Mouse (Mus musculus): Measurements from ENCODE around the gene Il22ra1. TPM values are rescaled to one million over a fixed set of nuclear protein-coding genes. Genes with fewer than 3 reads are reported as not detected.
"Not testable (repeated sequence)": the region's sequence is repeated elsewhere in the genome, so short reads cannot be mapped to it uniquely, and the experiment has no call there.

Gene Il22ra1
- polyA plus RNA-seq, 1 experiment from 2014 or later: not detected

- H3K27me3 ChIP-seq (ENCODE audit: control insufficient read depth, insufficient read depth, low read length); H3K4me2 ChIP-seq (ENCODE audit: low read depth, low read length); H3K9me3 ChIP-seq (ENCODE audit: control insufficient read depth, low read length); H3K4me3 ChIP-seq (ENCODE audit: low read depth, low read length); H3K9ac ChIP-seq (replicated peaks; ENCODE audit: low read depth, low read length); H3K27ac ChIP-seq (ENCODE audit: low read depth, low read length); ATAC-seq (ENCODE audit: low read depth); H3K36me3 ChIP-seq (ENCODE audit: control insufficient read depth, insufficient read depth, low read length); H3K4me1 ChIP-seq (ENCODE audit: control insufficient read depth, insufficient read depth, low read length): not testable (repeated sequence)
- WGBS: 96% methylated on average over 11 of the region's 11 CpGs
These were observed 11.5 kb upstream of the Il22ra1 start for GRCm38 (mm10) chr4:135716438-135716837.

- H3K4me1 ChIP-seq (ENCODE audit: control insufficient read depth, insufficient read depth, low read length): no peaks in the 10 kb centered on the region
- no peak overlapping the region for H3K9ac ChIP-seq (replicated peaks; ENCODE audit: low read depth, low read length)
- no peaks in the 10 kb centered on the region for H3K36me3 ChIP-seq (ENCODE audit: control insufficient read depth, insufficient read depth, low read length)
- 80% methylated on average over 17 of the region's 17 CpGs for WGBS
- no peak overlapping the region for H3K27ac ChIP-seq (ENCODE audit: low read depth, low read length)
- ATAC-seq (ENCODE audit: low read depth): no peak
- H3K4me3 ChIP-seq (ENCODE audit: low read depth, low read length): no peak overlapping the region
- H3K27me3 ChIP-seq (ENCODE audit: control insufficient read depth, insufficient read depth, low read length): no peaks in the 10 kb centered on the region
- no peak overlapping the region for H3K4me2 ChIP-seq (ENCODE audit: low read depth, low read length)
- H3K9me3 ChIP-seq (ENCODE audit: control insufficient read depth, low read length): no peaks in the 10 kb centered on the region
These were observed 5.3 kb upstream of the Il22ra1 start for GRCm38 (mm10) chr4:135722540-135723290.

- Histone ChIP-seq H3K9me3 (ENCODE audit: control insufficient read depth, low read length) (no peaks in the 10 kb centered on the region), H3K4me3 (ENCODE audit: low read depth, low read length) (no peak overlapping the region)
- WGBS: 83% methylated on average over 11 of the region's 11 CpGs
These were observed 1.6 kb upstream of the Il22ra1 start for GRCm38 (mm10) chr4:135726416-135726815.

GRCm38 (mm10) chr4:135730204-135730603, 2.2 kb downstream of the Il22ra1 start:
- WGBS: 69% methylated on average over 9 of the region's 9 CpGs
- H3K27ac ChIP-seq (ENCODE audit: low read depth, low read length): no peak overlapping the region
- H3K9ac ChIP-seq (replicated peaks; ENCODE audit: low read depth, low read length): no peak overlapping the region
- no peaks in the 10 kb centered on the region for H3K4me1 ChIP-seq (ENCODE audit: control insufficient read depth, insufficient read depth, low read length)
- H3K27me3 ChIP-seq (ENCODE audit: control insufficient read depth, insufficient read depth, low read length): no peaks in the 10 kb centered on the region
- H3K36me3 ChIP-seq (ENCODE audit: control insufficient read depth, insufficient read depth, low read length): no peaks in the 10 kb centered on the region
- ATAC-seq (ENCODE audit: low read depth): no peak
- no peak overlapping the region for H3K4me3 ChIP-seq (ENCODE audit: low read depth, low read length)
- no peak overlapping the region for H3K4me2 ChIP-seq (ENCODE audit: low read depth, low read length)
- H3K9me3 ChIP-seq (ENCODE audit: control insufficient read depth, low read length): no peaks in the 10 kb centered on the region

More at GRCm38 (mm10) chr4:135726416-135726815, 1.6 kb upstream of the Il22ra1 start:
- no peak overlapping the region for H3K4me2 ChIP-seq (ENCODE audit: low read depth, low read length)
- no peaks in the 10 kb centered on the region for H3K36me3 ChIP-seq (ENCODE audit: control insufficient read depth, insufficient read depth, low read length)
- H3K4me1 ChIP-seq (ENCODE audit: control insufficient read depth, insufficient read depth, low read length): no peaks in the 10 kb centered on the region
- no peak for ATAC-seq (ENCODE audit: low read depth)
- no peak overlapping the region for H3K9ac ChIP-seq (replicated peaks; ENCODE audit: low read depth, low read length)
- H3K27me3 ChIP-seq (ENCODE audit: control insufficient read depth, insufficient read depth, low read length): no peaks in the 10 kb centered on the region
- H3K27ac ChIP-seq (ENCODE audit: low read depth, low read length): no peak overlapping the region

GRCm38 (mm10) chr4:135730951-135731350, 3.0 kb downstream of the Il22ra1 start:
- no peak overlapping the region for H3K9ac ChIP-seq (replicated peaks; ENCODE audit: low read depth, low read length)
- H3K9me3 ChIP-seq (ENCODE audit: control insufficient read depth, low read length): no peaks in the 10 kb centered on the region
- H3K36me3 ChIP-seq (ENCODE audit: control insufficient read depth, insufficient read depth, low read length): no peaks in the 10 kb centered on the region
- no peaks in the 10 kb centered on the region for H3K4me1 ChIP-seq (ENCODE audit: control insufficient read depth, insufficient read depth, low read length)
- WGBS: 80% methylated on average over 8 of the region's 8 CpGs
- H3K27me3 ChIP-seq (ENCODE audit: control insufficient read depth, insufficient read depth, low read length): no peaks in the 10 kb centered on the region
- no peak for ATAC-seq (ENCODE audit: low read depth)
- H3K4me3 ChIP-seq (ENCODE audit: low read depth, low read length): no peak overlapping the region
- H3K4me2 ChIP-seq (ENCODE audit: low read depth, low read length): no peak overlapping the region
- H3K27ac ChIP-seq (ENCODE audit: low read depth, low read length): no peak overlapping the region

DNA sequence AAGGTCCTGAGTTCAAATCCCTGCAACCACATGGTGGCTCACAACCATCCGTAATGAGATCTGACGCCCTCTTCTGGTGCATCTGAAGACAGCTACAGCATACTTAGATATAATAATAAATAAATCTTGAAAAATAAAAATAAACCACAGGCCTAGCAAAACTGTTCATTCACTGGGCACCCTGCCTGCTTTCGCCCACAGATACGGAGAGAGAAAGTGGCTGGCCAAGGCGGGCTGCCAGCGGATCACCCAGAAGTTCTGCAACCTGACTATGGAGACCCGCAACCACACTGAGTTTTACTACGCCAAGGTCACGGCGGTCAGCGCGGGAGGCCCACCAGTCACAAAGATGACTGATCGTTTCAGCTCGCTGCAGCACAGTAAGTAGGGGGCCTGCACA, 5.9 kb downstream of the Il22ra1 start:
- no peaks in the 10 kb centered on the region for H3K27me3 ChIP-seq (ENCODE audit: control insufficient read depth, insufficient read depth, low read length)
- H3K4me3 ChIP-seq (ENCODE audit: low read depth, low read length): no peak overlapping the region
- no peak for ATAC-seq (ENCODE audit: low read depth)
- H3K27ac ChIP-seq (ENCODE audit: low read depth, low read length): no peak overlapping the region
- H3K4me2 ChIP-seq (ENCODE audit: low read depth, low read length): no peak overlapping the region
- H3K9ac ChIP-seq (replicated peaks; ENCODE audit: low read depth, low read length): no peak overlapping the region
- no peaks in the 10 kb centered on the region for H3K9me3 ChIP-seq (ENCODE audit: control insufficient read depth, low read length)
- H3K36me3 ChIP-seq (ENCODE audit: control insufficient read depth, insufficient read depth, low read length): no peaks in the 10 kb centered on the region
- 98% methylated on average over 14 of the region's 14 CpGs for WGBS
- no peaks in the 10 kb centered on the region for H3K4me1 ChIP-seq (ENCODE audit: control insufficient read depth, insufficient read depth, low read length)

- Histone ChIP-seq H3K4me3 (ENCODE audit: low read depth, low read length) (no peak overlapping the region), H3K9me3 (ENCODE audit: control insufficient read depth, low read length) (no peaks in the 10 kb centered on the region), H3K27ac (ENCODE audit: low read depth, low read length) (no peak overlapping the region), H3K9ac (replicated peaks; ENCODE audit: low read depth, low read length) (no peak overlapping the region), H3K36me3 (ENCODE audit: control insufficient read depth, insufficient read depth, low read length) (no peaks in the 10 kb centered on the region), H3K4me1 (ENCODE audit: control insufficient read depth, insufficient read depth, low read length) (no peaks in the 10 kb centered on the region), H3K4me2 (ENCODE audit: low read depth, low read length) (no peak overlapping the region), H3K27me3 (ENCODE audit: control insufficient read depth, insufficient read depth, low read length) (no peaks in the 10 kb centered on the region)
- ATAC-seq (ENCODE audit: low read depth): no peak
- WGBS: 67% methylated on average over 3 of the region's 3 CpGs
These were observed 8.9 kb downstream of the Il22ra1 start for GRCm38 (mm10) chr4:135736903-135737302.

- Histone ChIP-seq H3K9me3 (ENCODE audit: control insufficient read depth, low read length) (no peaks in the 10 kb centered on the region), H3K9ac (replicated peaks; ENCODE audit: low read depth, low read length) (no peak overlapping the region), H3K27ac (ENCODE audit: low read depth, low read length) (no peak overlapping the region), H3K36me3 (ENCODE audit: control insufficient read depth, insufficient read depth, low read length) (no peaks in the 10 kb centered on the region), H3K4me2 (ENCODE audit: low read depth, low read length) (no peak overlapping the region), H3K4me3 (ENCODE audit: low read depth, low read length) (no peak overlapping the region), H3K27me3 (ENCODE audit: control insufficient read depth, insufficient read depth, low read length) (no peaks in the 10 kb centered on the region), H3K4me1 (ENCODE audit: control insufficient read depth, insufficient read depth, low read length) (no peaks in the 10 kb centered on the region)
- ATAC-seq (ENCODE audit: low read depth): no peak
- WGBS: 58% methylated on average over 5 of the region's 5 CpGs
These were observed 10.3 kb downstream of the Il22ra1 start for GRCm38 (mm10) chr4:135738237-135738636.

DNA sequence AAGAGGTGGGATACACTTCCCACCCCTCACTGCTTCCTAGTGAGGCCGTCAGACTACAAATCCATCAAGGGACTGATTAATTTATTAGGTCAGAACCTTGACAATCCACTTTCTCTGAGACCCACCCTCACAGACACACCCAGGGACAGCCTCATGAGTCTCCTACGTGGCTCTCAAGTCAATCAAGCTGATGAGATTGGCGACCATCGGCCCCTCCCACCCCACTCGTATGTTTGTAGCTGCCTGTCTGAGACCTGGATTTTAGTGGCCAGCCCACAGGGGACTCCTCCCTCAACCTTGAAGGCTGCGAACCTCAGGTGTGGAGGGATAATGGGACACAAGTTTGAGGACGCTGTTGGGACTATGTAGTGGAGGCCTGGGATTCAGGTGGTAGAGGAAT, 11.2 kb downstream of the Il22ra1 start:
- Histone ChIP-seq H3K4me2 (ENCODE audit: low read depth, low read length) (no peak overlapping the region), H3K4me1 (ENCODE audit: control insufficient read depth, insufficient read depth, low read length) (no peaks in the 10 kb centered on the region), H3K27me3 (ENCODE audit: control insufficient read depth, insufficient read depth, low read length) (no peaks in the 10 kb centered on the region), H3K9ac (replicated peaks; ENCODE audit: low read depth, low read length) (no peak overlapping the region), H3K36me3 (ENCODE audit: control insufficient read depth, insufficient read depth, low read length) (no peaks in the 10 kb centered on the region), H3K9me3 (ENCODE audit: control insufficient read depth, low read length) (no peaks in the 10 kb centered on the region), H3K4me3 (ENCODE audit: low read depth, low read length) (no peak overlapping the region), H3K27ac (ENCODE audit: low read depth, low read length) (no peak overlapping the region)
- 56% methylated on average over 7 of the region's 7 CpGs for WGBS
- no peak for ATAC-seq (ENCODE audit: low read depth)

Measured in neural tube, embryonic 14.5 days (tissue).